Mouse (Mus musculus) forebrain, embryonic 14.5 days (tissue): ENCODE measurements around the gene Meiob. TPM values are rescaled to one million over a fixed set of nuclear protein-coding genes. Genes with fewer than 3 reads are reported as not detected.

Experiments
- ATAC-seq: fragments of 200-750 bp; cut with Nextera tagmentation; 2 replicates; pipeline ENCODE4 v1.8.0; 2017; ENCODE audit warnings: mild to moderate bottlenecking, moderate library complexity
- DNase-seq: peaks from one replicate; pipeline ENCODE4 v3.0.0-alpha.2; 2015; ENCODE audit warnings: low spot score
- H3K27ac ChIP-seq: fragments of 300-500 bp; sonication (generic); 2 replicates; pipeline ENCODE4 v1.5.1; 2014; ENCODE audit warnings: low read depth, mild to moderate bottlenecking, control low read depth, low read length, moderate library complexity
- H3K27me3 ChIP-seq: fragments of 300-500 bp; sonication (generic); replicated peaks from 2 replicates; pipeline ENCODE4 v1.6.1; 2014; ENCODE audit warnings: low read length, control low read depth, mixed read lengths; ENCODE audit not compliant: control insufficient read depth, insufficient read depth
- H3K36me3 ChIP-seq: fragments of 300-500 bp; sonication (generic); 2 replicates; pipeline ENCODE4 v1.6.1; 2014; ENCODE audit warnings: low read length, control low read depth; ENCODE audit not compliant: control insufficient read depth, insufficient read depth
- H3K4me1 ChIP-seq: fragments of 300-500 bp; sonication (generic); 2 replicates; pipeline ENCODE4 v1.6.1; 2014; ENCODE audit warnings: antibody characterized with exemption, low read length, control low read depth; ENCODE audit not compliant: control insufficient read depth, insufficient read depth
- H3K4me2 ChIP-seq: fragments of 300-500 bp; sonication (generic); 2 replicates; pipeline ENCODE4 v1.6.1; 2014; ENCODE audit warnings: mild to moderate bottlenecking, control low read depth, low read length
- H3K4me3 ChIP-seq: fragments of 300-500 bp; sonication (generic); 2 replicates; pipeline ENCODE4 v1.5.1; 2014; ENCODE audit warnings: low read depth, low read length, control low read depth
- H3K9ac ChIP-seq: fragments of 300-500 bp; sonication (generic); 2 replicates; pipeline ENCODE4 v1.6.1; 2014; ENCODE audit warnings: mild to moderate bottlenecking, low read length, control low read depth, moderate library complexity
- H3K9me3 ChIP-seq: fragments of 300-500 bp; sonication (generic); replicated peaks from 2 replicates; pipeline ENCODE4 v1.6.1; 2016; ENCODE audit warnings: low read length, control low read depth, mixed read lengths; ENCODE audit not compliant: control insufficient read depth
- WGBS: fragments of 180-500 bp; shearing (Covaris S2); extraction: QIAGEN DNeasy Blood & Tissue Kit; methylation state at CpG from one replicate; pipeline ENCODE4 v1.1.7; 2014; 5-methylcytosine and 5-hydroxymethylcytosine counted together
- polyA plus RNA-seq: library from polyadenylated mRNA; unstranded; fragments of >200 nt; fragmentation: Nextera tagmentation; extraction: Ambion mirVana; gene quantifications from 2 replicates; pipeline ENCODE4 v1.2.1, GENCODE M21; 2014

Meiob gene
- polyA plus RNA-seq, 1 experiment from 2014 or later = not detected

- no peak overlapping the region for H3K27ac ChIP-seq
- no peak for DNase-seq
- no peak for ATAC-seq
- H3K4me1 ChIP-seq = no peaks in the 10 kb centered on the region
- H3K9ac ChIP-seq = no peak overlapping the region
- no peak overlapping the region for H3K4me2 ChIP-seq
- 0 out of 2 replicates have a peak, but pooled peaks cover 2% of the 10 kb centered on the region for H3K9me3 ChIP-seq
- no peak overlapping the region for H3K4me3 ChIP-seq
- H3K27me3 ChIP-seq = no peaks in the 10 kb centered on the region
- no peaks in the 10 kb centered on the region for H3K36me3 ChIP-seq
- WGBS = 78% methylated on average over 2 of the region's 2 CpGs
Observed at GRCm38 (mm10) chr17:24777073-24777472, 27.0 kb upstream of the Meiob start.

GRCm38 (mm10) chr17:24780821-24781220, 23.3 kb upstream of the Meiob start:
- Histone ChIP-seq H3K4me2 (no peak overlapping the region), H3K27ac (no peak overlapping the region), H3K4me3 (no peak overlapping the region), H3K4me1 (no peaks in the 10 kb centered on the region), H3K36me3 (no peaks in the 10 kb centered on the region), H3K9me3 (no peaks in the 10 kb centered on the region), H3K27me3 (no peaks in the 10 kb centered on the region), H3K9ac (no peak overlapping the region)
- DNase-seq = no peak
- 85% methylated on average over 2 of the region's 2 CpGs for WGBS
- ATAC-seq = no peak

GRCm38 (mm10) chr17:24792190-24792589, 11.9 kb upstream of the Meiob start:
- 84% methylated on average over 8 of the region's 8 CpGs for WGBS
- no peak for DNase-seq
- Histone ChIP-seq H3K36me3 (no peaks in the 10 kb centered on the region), H3K9me3 (no peaks in the 10 kb centered on the region), H3K4me1 (no peaks in the 10 kb centered on the region), H3K27me3 (no peaks in the 10 kb centered on the region), H3K4me2 (no peak overlapping the region), H3K27ac (no peak overlapping the region), H3K9ac (no peak overlapping the region), H3K4me3 (no peak overlapping the region)
- ATAC-seq = no peak

GRCm38 (mm10) chr17:24794791-24795190, 9.3 kb upstream of the Meiob start:
- Histone ChIP-seq H3K9me3 (no peaks in the 10 kb centered on the region), H3K4me3 (no peak overlapping the region), H3K27ac (no peak overlapping the region), H3K9ac (no peak overlapping the region), H3K36me3 (no peaks in the 10 kb centered on the region), H3K4me2 (no peak overlapping the region), H3K4me1 (no peaks in the 10 kb centered on the region), H3K27me3 (no peaks in the 10 kb centered on the region)
- WGBS = 71% methylated on average over 12 of the region's 12 CpGs
- ATAC-seq (no peak), DNase-seq (no peak)

- no peak for ATAC-seq
- H3K4me1 ChIP-seq = no peaks in the 10 kb centered on the region
- no peak for DNase-seq
- H3K36me3 ChIP-seq = no peaks in the 10 kb centered on the region
- no peak overlapping the region for H3K9ac ChIP-seq
- no peaks in the 10 kb centered on the region for H3K27me3 ChIP-seq
- H3K4me2 ChIP-seq = no peak overlapping the region
- WGBS = 79% methylated on average over 3 of the region's 3 CpGs
- no peak overlapping the region for H3K4me3 ChIP-seq
- H3K27ac ChIP-seq = no peak overlapping the region
- H3K9me3 ChIP-seq = no peaks in the 10 kb centered on the region
Observed at GRCm38 (mm10) chr17:24796969-24797368, 7.1 kb upstream of the Meiob start.

- H3K27ac ChIP-seq = no peak overlapping the region
- no peaks in the 10 kb centered on the region for H3K4me1 ChIP-seq
- no peak for DNase-seq
- no peak overlapping the region for H3K9ac ChIP-seq
- no peaks in the 10 kb centered on the region for H3K9me3 ChIP-seq
- no peaks in the 10 kb centered on the region for H3K27me3 ChIP-seq
- H3K4me2 ChIP-seq = no peak overlapping the region
- no peak overlapping the region for H3K4me3 ChIP-seq
- H3K36me3 ChIP-seq = no peaks in the 10 kb centered on the region
- no peak for ATAC-seq
- WGBS = 61% methylated on average over 9 of the region's 9 CpGs
Observed at GRCm38 (mm10) chr17:24798229-24798628, 5.9 kb upstream of the Meiob start.

- H3K9ac ChIP-seq = no peak overlapping the region
- ATAC-seq = no peak
- H3K4me1 ChIP-seq = no peaks in the 10 kb centered on the region
- no peak for DNase-seq
- H3K27me3 ChIP-seq = peaks cover 7% of the 10 kb centered on the region
- no peak overlapping the region for H3K4me2 ChIP-seq
- no peaks in the 10 kb centered on the region for H3K9me3 ChIP-seq
- H3K36me3 ChIP-seq = no peaks in the 10 kb centered on the region
- 84% methylated on average over 4 of the region's 4 CpGs for WGBS
- H3K4me3 ChIP-seq = no peak overlapping the region
- H3K27ac ChIP-seq = no peak overlapping the region
Observed at GRCm38 (mm10) chr17:24799476-24799875, 4.6 kb upstream of the Meiob start.

- 54% methylated on average over 3 of the region's 3 CpGs for WGBS
- no peaks in the 10 kb centered on the region for H3K36me3 ChIP-seq
- no peak overlapping the region for H3K4me3 ChIP-seq
- DNase-seq (no peak), ATAC-seq (no peak)
- no peak overlapping the region for H3K9ac ChIP-seq
- H3K27ac ChIP-seq = no peak overlapping the region
- H3K4me2 ChIP-seq = no peak overlapping the region
- H3K4me1 ChIP-seq = no peaks in the 10 kb centered on the region
- H3K9me3 ChIP-seq = no peaks in the 10 kb centered on the region
- H3K27me3 ChIP-seq = peaks cover 16% of the 10 kb centered on the region
Observed at GRCm38 (mm10) chr17:24800524-24800923, 3.6 kb upstream of the Meiob start.

GRCm38 (mm10) chr17:24811211-24811610, 7.1 kb downstream of the Meiob start:
- no peak overlapping the region for H3K4me2 ChIP-seq
- WGBS = 79% methylated on average over 3 of the region's 3 CpGs
- H3K27me3 ChIP-seq = no peaks in the 10 kb centered on the region
- DNase-seq (no peak), ATAC-seq (no peak)
- H3K9ac ChIP-seq = no peak overlapping the region
- no peaks in the 10 kb centered on the region for H3K4me1 ChIP-seq
- H3K27ac ChIP-seq = no peak overlapping the region
- no peaks in the 10 kb centered on the region for H3K36me3 ChIP-seq
- no peak overlapping the region for H3K4me3 ChIP-seq
- H3K9me3 ChIP-seq = no peaks in the 10 kb centered on the region
